Mouse (Mus musculus) cerebellum, adult 2 months (tissue): ENCODE measurements at regions not wholly inside any gene's neighbourhood (a gene's known extent, or its start where the extent isn't known, plus 50 kb on each side); places are given as distances from the start of the nearest gene placed in this dataset.

ENCODE experiments used
- CTCF ChIP-seq: fragments of 200-500 bp; IDR thresholded peaks from 2 replicates; pipeline ENCODE4 v1.5.1; 2011; ENCODE audit warnings: low read depth, mild to moderate bottlenecking, control low read depth, low read length, moderate library complexity, borderline replicate concordance; ENCODE audit not compliant: insufficient read depth
- POLR2A ChIP-seq: fragments of 200-500 bp; IDR thresholded peaks from 2 replicates; pipeline ENCODE4 v1.6.1; 2011; ENCODE audit warnings: low read length, control low read depth, borderline replicate concordance; ENCODE audit not compliant: insufficient read depth

DNA sequence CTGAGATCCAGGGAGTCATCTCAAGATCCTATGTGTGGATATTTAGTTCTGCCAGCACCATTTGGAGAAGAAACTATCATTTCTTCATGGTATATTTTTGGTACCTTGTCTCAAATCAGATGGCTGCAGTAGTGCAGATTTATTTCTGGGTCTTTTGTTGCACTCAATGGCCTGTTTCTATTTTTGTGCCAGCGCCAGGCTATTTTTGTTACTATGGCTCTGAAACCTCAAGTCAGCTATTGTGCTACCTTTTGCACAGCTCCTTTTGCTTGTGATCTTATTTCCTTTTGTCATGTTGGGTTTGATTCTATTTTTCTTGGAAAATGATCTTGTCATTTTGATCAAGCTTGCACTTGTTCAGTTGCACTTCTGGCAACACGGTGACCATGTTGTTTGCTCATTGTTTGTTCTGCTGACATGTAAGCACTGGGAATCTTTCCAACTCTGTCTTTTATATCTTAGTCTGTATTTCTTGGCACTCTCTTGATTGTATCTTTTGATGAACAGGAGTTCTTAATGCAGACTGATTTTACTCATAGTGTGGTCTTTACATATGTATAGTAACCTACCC, 429.0 kb downstream of the Frk start:
- TF ChIP-seq CTCF (no peak), POLR2A (no peak)
